Mouse (Mus musculus) ES-E14 (cell line): ENCODE measurements around the gene Fbxo11. TPM values are rescaled to one million over a fixed set of nuclear protein-coding genes. Genes with fewer than 3 reads are reported as not detected.

ENCODE experiments used
- DNase-seq: peaks from one replicate; pipeline ENCODE4 v3.0.0-alpha.2; 2013; ENCODE audit warnings: low read depth, low spot score
- H3K27ac ChIP-seq: 2 replicates; pipeline ENCODE4 v1.5.1; 2012; ENCODE audit warnings: low read depth, mild to moderate bottlenecking, low read length, moderate library complexity, mixed read lengths; ENCODE audit not compliant: poor library complexity, insufficient read depth, severe bottlenecking
- H3K36me3 ChIP-seq: 2 replicates; pipeline ENCODE4 v1.6.1; 2012; ENCODE audit warnings: mild to moderate bottlenecking, low read length, moderate library complexity, mixed read lengths; ENCODE audit not compliant: control insufficient read depth, poor library complexity, insufficient read depth, severe bottlenecking
- H3K4me1 ChIP-seq, 2 experiments: fragments of 150-350 bp in 1 of 2; sonication (generic) in 1 of 2; 2 replicates each; pipeline ENCODE4 v1.6.1; 2012; ENCODE audit warnings: low read length in 2 of 2, mild to moderate bottlenecking in 1 of 2, mixed read lengths in 1 of 2; ENCODE audit not compliant: control insufficient read depth in 2 of 2, insufficient read depth in 2 of 2, poor library complexity in 1 of 2
- H3K4me3 ChIP-seq, 2 experiments: fragments of 150-350 bp in 1 of 2; sonication (generic) in 1 of 2; 2 replicates each; pipeline ENCODE4 v1.5.1; 2012; ENCODE audit warnings: low read length in 2 of 2, low read depth in 1 of 2, mild to moderate bottlenecking in 1 of 2, mixed read lengths in 1 of 2; ENCODE audit not compliant: insufficient read depth in 1 of 2, poor library complexity in 1 of 2, severe bottlenecking in 1 of 2
- H3K9ac ChIP-seq: 2 replicates; pipeline ENCODE4 v1.6.1; 2012; ENCODE audit warnings: low read depth, mild to moderate bottlenecking, low read length, mixed read lengths; ENCODE audit not compliant: poor library complexity, insufficient read depth, severe bottlenecking
- H3K9me3 ChIP-seq: fragments of 150-350 bp; sonication (generic); 2 replicates; pipeline ENCODE4 v1.6.1; 2012; ENCODE audit warnings: low read depth, mild to moderate bottlenecking, low read length; ENCODE audit not compliant: control insufficient read depth, insufficient read depth
- CHD2 ChIP-seq: IDR thresholded peaks from 2 replicates; pipeline ENCODE4 v1.6.1; 2014; ENCODE audit warnings: mild to moderate bottlenecking, low read depth, low read length, inconsistent platforms
- HCFC1 ChIP-seq: IDR thresholded peaks from 2 replicates; pipeline ENCODE4 v1.6.1; 2012; ENCODE audit warnings: low read length, inconsistent platforms, borderline replicate concordance; ENCODE audit not compliant: insufficient read depth
- MAFK ChIP-seq: IDR thresholded peaks from 2 replicates; pipeline ENCODE4 v1.6.1; 2014; ENCODE audit warnings: mild to moderate bottlenecking, low read depth, low read length, inconsistent platforms; ENCODE audit not compliant: insufficient read depth
- ZC3H11A ChIP-seq: IDR thresholded peaks from 2 replicates; pipeline ENCODE4 v1.6.1; 2012; ENCODE audit warnings: low read depth, mild to moderate bottlenecking, inconsistent platforms, low read length, borderline replicate concordance
- ZNF384 ChIP-seq: IDR thresholded peaks from 2 replicates; pipeline ENCODE4 v1.6.1; 2012; ENCODE audit warnings: low read depth, low read length, inconsistent platforms
- in situ Hi-C, 2 experiments: fragments of 600-800 bp; cut with MboI; formaldehyde crosslinking; loops; one replicate each; pipeline ENCODE4 v1.15.1; 2025; ENCODE audit warnings: low sequenced_read_pairs in 2 of 2, inconsistent platforms in 1 of 2; ENCODE audit not compliant: unreplicated experiment in 2 of 2
- total RNA-seq: library from RNA; depleted of rRNA; stranded (reverse); fragments of 300-350 nt; gene quantifications from 2 replicates; pipeline ENCODE4 v1.2.3, GENCODE M21; 2012

The Fbxo11 gene
- total RNA-seq, 1 experiment: 23.5 TPM

DNA sequence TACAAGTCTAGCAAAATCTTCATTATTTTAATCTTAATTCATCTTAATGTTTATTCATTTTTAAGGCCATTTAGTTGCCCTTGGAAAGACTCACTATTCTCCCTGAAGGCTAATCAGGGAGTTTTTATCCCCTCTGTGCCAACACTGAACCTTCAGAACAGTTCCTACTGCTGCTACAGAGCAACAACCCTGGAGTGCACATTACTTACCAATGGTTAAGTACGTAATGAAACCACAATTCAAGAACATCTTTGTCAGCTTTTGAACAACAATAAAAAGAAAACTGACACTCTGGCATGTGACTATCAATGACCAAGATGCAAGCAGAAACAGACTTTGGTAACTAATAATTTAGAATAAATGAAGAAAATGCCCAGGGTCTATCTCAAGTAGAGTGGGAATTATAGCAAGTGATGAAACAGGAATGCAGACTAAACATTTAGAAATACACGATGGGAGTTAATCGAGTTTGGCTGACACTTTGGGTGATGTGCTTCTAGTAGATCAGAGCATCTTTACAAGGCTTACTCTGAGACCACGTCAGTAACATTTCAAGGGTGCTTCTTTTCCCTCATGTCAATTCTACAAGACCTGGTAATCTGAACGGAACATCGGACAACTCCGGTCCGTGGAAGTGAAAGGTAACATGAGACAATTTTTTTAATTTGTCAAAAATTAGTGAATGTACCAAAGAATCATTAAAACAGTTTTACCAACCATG is 2.1 kb downstream of the Fbxo11 start:
- Histone ChIP-seq H3K4me1 (peaks cover 2 to 3% of the 10 kb centered on the region in 2 experiments; a peak in 2 of 4 replicates), H3K9ac (no peak overlapping the region; the same call in 1 of the 2 replicates), H3K9me3 (no peaks in the 10 kb centered on the region), H3K4me3 (peak overlapping the region in 1 of 2 experiments; percentile 97; a peak in 2 of 4 replicates), H3K27ac (no peak overlapping the region), H3K36me3 (no peaks in the 10 kb centered on the region)
- TF ChIP-seq HCFC1 (no peak), MAFK (no peak)
- in situ Hi-C loops: no loop called here
- DNase-seq: no peak

- H3K9ac ChIP-seq: no peak overlapping the region
- no peak for DNase-seq
These were observed 3.1 kb downstream of the Fbxo11 start for GRCm38 (mm10) chr17:88061942-88062341.

DNA sequence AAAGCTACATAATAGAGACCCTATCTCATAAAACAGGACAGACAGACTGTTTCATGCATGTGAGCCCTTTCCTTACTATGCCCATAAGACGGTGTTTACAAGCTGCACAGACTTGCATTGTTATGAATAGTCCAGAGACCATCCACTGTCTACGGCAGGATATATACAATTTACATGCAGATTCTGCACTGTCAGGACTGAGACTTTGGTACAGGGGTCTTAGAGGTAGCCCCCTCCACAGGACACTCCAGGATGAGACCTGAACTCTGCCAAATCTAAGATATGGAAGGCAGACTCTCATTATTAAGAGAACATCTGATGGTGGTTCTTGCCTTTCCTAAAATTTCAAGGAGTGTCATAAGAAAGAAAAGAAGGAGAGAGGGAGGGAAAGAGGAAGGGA is 6.8 kb downstream of the Fbxo11 start:
- no peak for TF ChIP-seq HCFC1
- TF ChIP-seq ZC3H11A: no peak
- TF ChIP-seq MAFK: no peak
- no peak for TF ChIP-seq ZNF384
- TF ChIP-seq CHD2: no peak
- peaks cover 0 to 2% of the 10 kb centered on the region in 2 experiments; a peak in 1 of 4 replicates for H3K4me1 ChIP-seq
- H3K4me3 ChIP-seq: peak overlapping the region in 1 of 2 experiments; percentile 31; a peak in 1 of 4 replicates
- no peaks in the 10 kb centered on the region for H3K9me3 ChIP-seq
- DNase-seq: no peak
- H3K36me3 ChIP-seq: no peaks in the 10 kb centered on the region
- in situ Hi-C loops: no loop called here
- no peak overlapping the region for H3K9ac ChIP-seq
- no peak overlapping the region for H3K27ac ChIP-seq

More at GRCm38 (mm10) chr17:88061942-88062341, 3.1 kb downstream of the Fbxo11 start:
- Histone ChIP-seq H3K4me3 (no peak overlapping the region), H3K36me3 (no peaks in the 10 kb centered on the region), H3K4me1 (peaks cover 2 to 3% of the 10 kb centered on the region in 2 experiments; a peak in 2 of 4 replicates), H3K27ac (no peak overlapping the region), H3K9me3 (no peaks in the 10 kb centered on the region)
- in situ Hi-C loops: no loop called here
- TF ChIP-seq ZC3H11A: no peak
- no peak for TF ChIP-seq ZNF384
- no peak for TF ChIP-seq HCFC1
- no peak for TF ChIP-seq CHD2
- TF ChIP-seq MAFK: no peak

DNA sequence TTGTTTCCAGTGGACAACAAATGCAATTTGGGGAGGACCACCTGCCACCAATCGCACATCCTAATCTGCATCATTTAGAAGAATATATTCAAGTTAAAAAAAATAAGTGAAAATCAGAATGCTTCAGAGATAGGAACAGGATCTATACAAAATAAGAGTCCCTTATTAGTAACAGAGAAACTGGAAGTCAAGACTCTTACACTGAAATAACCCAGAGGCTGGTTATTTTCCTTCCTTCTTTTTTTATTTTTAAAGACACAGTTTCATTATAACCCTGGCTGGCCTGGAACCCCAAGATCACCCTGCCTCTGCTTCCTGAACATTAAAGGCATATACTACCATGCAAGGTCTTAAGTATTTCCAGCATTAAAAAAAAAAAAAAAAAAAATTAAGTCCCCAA is 7.2 kb downstream of the Fbxo11 start:
- Histone ChIP-seq H3K4me1 (peaks cover 0 to 2% of the 10 kb centered on the region in 2 experiments; a peak in 1 of 4 replicates), H3K9ac (no peak overlapping the region), H3K4me3 (no peak overlapping the region), H3K9me3 (no peaks in the 10 kb centered on the region), H3K27ac (no peak overlapping the region), H3K36me3 (no peaks in the 10 kb centered on the region)
- TF ChIP-seq CHD2: no peak
- TF ChIP-seq ZNF384: peak; percentile 97
- in situ Hi-C loops: no loop called here
- no peak for DNase-seq

DNA sequence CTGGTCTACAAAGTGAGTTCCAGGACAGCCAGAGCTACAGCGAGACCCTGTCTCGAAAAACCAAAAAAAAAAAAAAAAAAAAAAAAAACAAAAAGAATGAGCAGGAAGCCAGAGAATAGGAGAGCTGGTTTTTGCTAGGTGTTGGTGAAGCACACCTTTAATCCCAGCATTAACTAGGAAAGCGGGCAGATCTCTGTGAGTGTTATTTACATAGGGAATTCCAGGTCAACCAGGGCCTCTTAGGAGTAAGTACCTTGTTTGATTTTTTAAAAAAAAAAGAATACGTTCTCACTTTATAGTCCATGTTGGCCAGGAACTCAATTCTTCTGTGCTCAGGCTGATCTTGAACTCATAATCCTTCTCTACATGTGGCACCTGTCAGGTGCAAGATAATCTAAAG is 13.4 kb downstream of the Fbxo11 start:
- no peak for DNase-seq
- Histone ChIP-seq H3K4me1 (no peaks in the 10 kb centered on the region; a peak in 2 of 4 replicates), H3K9me3 (no peaks in the 10 kb centered on the region), H3K9ac (no peak overlapping the region), H3K4me3 (no peak overlapping the region), H3K27ac (no peak overlapping the region), H3K36me3 (no peaks in the 10 kb centered on the region)
- TF ChIP-seq MAFK (no peak), ZNF384 (0 out of 2 replicates have a peak, but pooled peaks have one; percentile 19)
- in situ Hi-C loops: no loop called here
